Mouse (Mus musculus) G1E (cell line): ENCODE measurements around the gene Syn3. TPM values are rescaled to one million over a fixed set of nuclear protein-coding genes. Genes with fewer than 3 reads are reported as not detected.

Experiments
- ATAC-seq: 2 replicates; pipeline ENCODE4 v1.8.0; 2016; ENCODE audit warnings: mild to moderate bottlenecking; ENCODE audit not compliant: insufficient number of reproducible peaks, poor library complexity, low FRiP score, severe bottlenecking; ENCODE audit errors: extremely low read depth
- DNase-seq: peaks from one replicate; pipeline ENCODE4 v3.0.0; 2012; ENCODE audit warnings: low spot score
- H3K27me3 ChIP-seq: 2 replicates; pipeline ENCODE4 v1.6.1; 2012; ENCODE audit warnings: mild to moderate bottlenecking, low read length, inconsistent platforms; ENCODE audit not compliant: insufficient read depth
- H3K36me3 ChIP-seq: replicated peaks from 2 replicates; pipeline ENCODE3; 2012; ENCODE audit warnings: mild to moderate bottlenecking, inconsistent platforms
- H3K4me1 ChIP-seq: 2 replicates; pipeline ENCODE4 v1.6.1; 2012; ENCODE audit warnings: low read depth, low read length, inconsistent platforms, mixed read lengths; ENCODE audit not compliant: insufficient read depth
- H3K4me3 ChIP-seq: 2 replicates; pipeline ENCODE4 v1.5.1; 2012; ENCODE audit warnings: low read depth, mild to moderate bottlenecking, inconsistent platforms, low read length, moderate library complexity, mixed read lengths
- H3K9me3 ChIP-seq: replicated peaks from 2 replicates; pipeline ENCODE4 v1.6.1; 2012; ENCODE audit warnings: inconsistent platforms
- CTCF ChIP-seq: IDR thresholded peaks from 2 replicates; pipeline ENCODE4 v1.5.1; 2012; ENCODE audit warnings: low read depth, low read length, inconsistent platforms, mixed read lengths
- GATA1 ChIP-seq: IDR thresholded peaks from 2 replicates; pipeline ENCODE4 v1.6.1; 2012; ENCODE audit warnings: borderline replicate concordance, low read length, inconsistent platforms, mixed read lengths
- GATA2 ChIP-seq: IDR thresholded peaks from 2 replicates; pipeline ENCODE4 v1.6.1; 2012; ENCODE audit warnings: low read depth, low read length, inconsistent platforms, borderline replicate concordance
- POLR2AphosphoS5 ChIP-seq: IDR thresholded peaks from 2 replicates; pipeline ENCODE4 v1.6.1; 2012; ENCODE audit warnings: low read depth, low read length, inconsistent platforms; ENCODE audit not compliant: insufficient replicate concordance
- TAL1 ChIP-seq: conservative IDR thresholded peaks from 2 replicates; pipeline ENCODE4 v1.6.1; 2012; ENCODE audit warnings: low read depth, low read length, inconsistent platforms, mixed read lengths
- polyA plus RNA-seq: library from polyadenylated mRNA; stranded (reverse); fragments of >175 nt; gene quantifications from 2 replicates; pipeline ENCODE4 v1.2.3, GENCODE M21; 2012
- total RNA-seq, 2 experiments: library from RNA; stranded (forward) in 1 of 2; stranded (reverse) in 1 of 2; fragments of 200-1000 nt in 1 of 2; fragments of >200 nt in 1 of 2; fragmentation: Nextera tagmentation in 1 of 2; gene quantifications; 2 replicates each; pipeline ENCODE4 v1.2.3; 2014 to 2017

The Syn3 gene
- total and polyA plus RNA-seq, 3 experiments = 0.44 TPM; not detected in 2

DNA sequence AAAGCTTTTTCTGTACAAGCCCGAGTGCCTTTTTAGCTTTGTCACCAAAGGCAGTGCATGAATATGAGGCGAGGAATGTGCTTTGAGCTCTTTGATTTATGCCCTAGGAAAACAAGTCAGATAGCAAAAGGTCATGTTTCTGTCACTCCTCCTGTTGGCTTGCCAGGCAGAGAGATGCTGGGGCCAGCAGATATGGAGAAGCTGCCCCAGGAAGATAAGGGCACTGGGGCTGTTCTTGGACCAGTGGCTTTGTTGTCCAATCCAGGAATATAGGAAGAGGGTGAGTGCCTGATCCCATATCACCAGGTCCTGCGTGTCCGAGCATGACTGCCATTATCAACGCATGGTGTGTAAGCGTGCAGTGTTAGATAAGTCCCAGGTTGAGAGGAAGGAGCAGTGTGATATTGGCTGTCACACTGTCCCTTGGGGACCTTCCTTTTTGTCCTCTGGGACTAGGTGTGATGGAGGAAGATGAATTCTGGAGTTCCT, 336.9 kb downstream of the Syn3 start:
- DNase-seq = no peak
- ATAC-seq = no peak
- peaks cover 10% of the 10 kb centered on the region for H3K27me3 ChIP-seq
- no peaks in the 10 kb centered on the region for H3K4me1 ChIP-seq
- no peak overlapping the region for H3K4me3 ChIP-seq
- TF ChIP-seq GATA1 = no peak
- no peak for TF ChIP-seq POLR2AphosphoS5
- TF ChIP-seq GATA2 = no peak
- H3K9me3 ChIP-seq = no peaks in the 10 kb centered on the region
- H3K36me3 ChIP-seq = no peaks in the 10 kb centered on the region

DNA sequence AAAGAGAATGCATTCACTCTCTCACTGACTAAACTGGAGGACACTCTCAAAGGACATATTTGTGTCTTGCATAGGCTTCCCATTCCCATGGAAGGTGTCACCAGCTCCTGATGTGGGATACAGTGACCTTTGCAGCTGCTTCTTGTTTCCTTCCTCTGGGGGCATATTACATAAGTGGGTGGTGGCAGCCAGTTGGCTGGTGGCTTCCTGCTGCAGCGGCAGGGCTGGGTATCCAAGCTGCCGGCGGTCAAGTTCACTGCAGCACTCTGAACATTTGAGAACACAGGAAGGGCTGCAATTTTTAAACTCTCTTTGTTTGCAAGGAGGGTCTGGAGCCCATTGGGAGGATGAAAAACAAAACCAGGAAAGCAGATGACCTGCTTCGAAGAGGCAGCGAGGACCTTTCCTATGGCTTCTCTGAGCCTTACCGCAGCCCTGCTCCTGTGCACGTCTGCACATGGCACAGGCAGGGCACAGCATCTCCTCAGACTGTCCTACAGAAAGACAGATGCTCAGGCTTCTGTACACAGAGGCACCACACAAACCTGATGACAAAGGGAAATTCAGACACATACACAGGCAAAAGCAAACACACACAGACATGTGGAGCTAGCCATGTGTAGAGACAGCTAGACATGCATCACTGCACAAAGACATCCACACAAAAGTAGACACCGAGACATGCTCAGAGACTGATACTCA, 340.3 kb downstream of the Syn3 start:
- DNase-seq = no peak
- Histone ChIP-seq H3K4me3 (no peak overlapping the region), H3K4me1 (no peaks in the 10 kb centered on the region), H3K27me3 (peaks cover 12% of the 10 kb centered on the region), H3K9me3 (no peaks in the 10 kb centered on the region), H3K36me3 (no peaks in the 10 kb centered on the region)
- no peak for TF ChIP-seq POLR2AphosphoS5
- TF ChIP-seq CTCF = no peak
- TF ChIP-seq GATA2 = no peak
- TF ChIP-seq GATA1 = no peak
- TF ChIP-seq TAL1 = no peak
- ATAC-seq = no peak

DNA sequence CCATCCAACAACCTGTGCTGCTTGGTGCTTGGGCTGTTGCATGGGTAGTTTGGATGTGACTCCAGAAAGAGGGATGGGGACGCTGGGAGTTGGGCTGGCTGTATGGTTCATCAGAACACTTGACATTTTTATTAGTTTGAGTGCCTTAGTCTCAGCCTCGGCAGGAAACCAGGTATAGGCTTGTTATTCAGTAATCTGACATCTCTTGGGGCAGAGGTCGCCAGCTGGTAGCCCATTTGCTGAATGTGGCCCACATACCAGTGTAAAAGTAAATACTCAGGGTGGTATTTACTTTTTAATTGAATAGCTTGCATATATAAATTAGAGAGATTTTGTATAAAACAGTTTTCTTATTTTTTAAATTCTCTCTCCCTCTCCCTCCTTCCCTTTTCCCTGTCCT, 343.4 kb downstream of the Syn3 start:
- DNase-seq = no peak
- TF ChIP-seq GATA2 (no peak), POLR2AphosphoS5 (no peak), TAL1 (no peak), GATA1 (no peak), CTCF (no peak)
- peaks cover 12% of the 10 kb centered on the region for H3K27me3 ChIP-seq
- no peaks in the 10 kb centered on the region for H3K4me1 ChIP-seq
- no peak for ATAC-seq
- H3K9me3 ChIP-seq = no peaks in the 10 kb centered on the region
- no peaks in the 10 kb centered on the region for H3K36me3 ChIP-seq
- no peak overlapping the region for H3K4me3 ChIP-seq

DNA sequence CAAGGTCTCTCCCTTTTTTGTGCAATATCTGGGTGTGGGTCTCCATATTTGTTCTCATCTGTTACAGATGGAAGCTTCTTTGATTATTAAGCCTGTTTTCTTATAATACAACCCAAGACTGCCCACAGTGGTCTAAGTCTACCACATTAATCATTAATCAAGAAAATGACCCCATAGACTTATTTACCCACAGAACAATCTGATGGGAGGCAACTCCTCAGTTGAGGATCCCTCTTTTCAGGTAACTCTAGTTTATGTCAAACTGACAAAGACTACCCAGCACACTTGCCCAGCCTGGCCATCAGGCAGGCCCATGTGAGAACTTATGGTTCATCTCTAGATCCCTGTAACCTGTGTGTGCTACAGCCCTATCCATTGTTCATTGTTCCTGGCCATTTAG, 345.5 kb downstream of the Syn3 start:
- ATAC-seq = no peak
- no peaks in the 10 kb centered on the region for H3K36me3 ChIP-seq
- no peak for TF ChIP-seq TAL1
- TF ChIP-seq GATA2 = no peak
- no peak for TF ChIP-seq POLR2AphosphoS5
- no peak for TF ChIP-seq CTCF
- TF ChIP-seq GATA1 = no peak

DNA sequence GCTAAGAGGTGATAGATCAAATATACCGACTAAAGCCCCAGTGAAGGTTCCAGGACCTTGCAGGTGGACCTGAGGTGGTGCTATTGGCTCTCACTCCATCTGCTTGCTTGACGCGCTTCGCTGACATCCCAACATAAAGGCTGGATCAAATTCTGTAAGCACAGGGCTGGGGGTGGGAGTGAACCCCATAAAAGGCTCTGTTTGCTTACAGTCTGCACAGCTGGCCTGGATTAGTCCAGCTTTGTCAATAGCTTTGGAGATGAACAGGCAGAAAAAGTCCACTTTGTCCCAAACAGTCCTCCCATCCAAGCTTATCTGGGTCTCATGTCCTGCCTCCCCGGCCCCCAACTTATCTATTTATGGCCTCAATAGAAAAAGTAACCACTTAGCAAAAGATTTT, 347.3 kb downstream of the Syn3 start:
- no peaks in the 10 kb centered on the region for H3K36me3 ChIP-seq
- ATAC-seq (no peak), DNase-seq (no peak)
- TF ChIP-seq GATA2 (no peak), GATA1 (no peak), POLR2AphosphoS5 (no peak), CTCF (no peak), TAL1 (no peak)
- 0 out of 2 replicates have a peak, but pooled peaks cover 2% of the 10 kb centered on the region for H3K27me3 ChIP-seq
- no peaks in the 10 kb centered on the region for H3K4me1 ChIP-seq
- no peaks in the 10 kb centered on the region for H3K9me3 ChIP-seq
- no peak overlapping the region for H3K4me3 ChIP-seq

More for the DNA sequence above, 345.5 kb downstream of the Syn3 start:
- Histone ChIP-seq H3K4me3 (no peak overlapping the region), H3K27me3 (0 out of 2 replicates have a peak, but pooled peaks cover 2% of the 10 kb centered on the region), H3K9me3 (no peaks in the 10 kb centered on the region), H3K4me1 (no peaks in the 10 kb centered on the region)
- DNase-seq = no peak

DNA sequence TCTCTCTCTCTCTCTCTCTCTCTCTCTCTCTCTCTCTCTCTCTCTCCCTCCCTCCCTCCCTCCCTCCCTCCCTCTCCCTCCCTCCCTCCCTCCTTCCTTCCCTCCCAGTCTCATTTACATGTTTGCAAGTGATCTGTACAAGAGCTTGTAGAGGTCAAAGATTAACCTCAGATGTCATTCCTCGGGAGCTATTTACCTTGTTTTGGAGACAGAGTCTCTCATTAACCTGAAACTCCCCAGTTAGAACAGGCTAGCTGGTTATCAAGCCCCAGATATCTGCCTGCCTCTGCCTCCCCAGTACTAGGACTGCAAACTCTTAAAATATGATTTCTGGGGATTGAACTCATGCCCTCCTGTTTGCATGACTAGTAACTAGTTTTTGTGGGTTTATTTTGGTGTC, 348.6 kb downstream of the Syn3 start:
- no peaks in the 10 kb centered on the region for H3K9me3 ChIP-seq
- DNase-seq = no peak
- no peak for TF ChIP-seq GATA1
- no peaks in the 10 kb centered on the region for H3K27me3 ChIP-seq
- no peaks in the 10 kb centered on the region for H3K4me1 ChIP-seq
- H3K36me3 ChIP-seq = no peaks in the 10 kb centered on the region
- no peak overlapping the region for H3K4me3 ChIP-seq
- ATAC-seq = no peak
